Mouse (Mus musculus) leukemia stem cell, adult 10-12 weeks (primary cell): Measurements from ENCODE around the gene Stambp. TPM values are rescaled to one million over a fixed set of nuclear protein-coding genes. Genes with fewer than 3 reads are reported as not detected.

Experiments used
- polyA plus RNA-seq: library from polyadenylated mRNA; stranded (reverse); fragments of >175 nt; gene quantifications from 2 replicates; pipeline ENCODE4 v1.2.3, GENCODE M21; 2012; ENCODE audit warnings: low replicate concordance

Stambp gene
- 0.55 and 2.0 TPM in 2 replicates for polyA plus RNA-seq

GRCm38 (mm10) chr6:83572671-83573070 lies at the start of gene Stambp:
Stambp (minus strand) TSS chr6:83572729.

GRCm38 (mm10) chr6:83536028-83536794 lies 36.3 kb downstream of the Stambp start, which contains the start of gene Actg2:
Actg2 (minus strand) TSS chr6:83536265.

GRCm38 (mm10) chr6:83506258-83507167 lies 66.0 kb downstream of the Stambp start, which contains the start of gene Dguok:
Dguok (minus strand) TSS chr6:83506969.

Other genes starting within 250 kb of the Stambp start
- 19.7 and 68.0 TPM in 2 replicates for gene Mthfd2, start 246.8 kb downstream of the Stambp start, polyA plus RNA-seq
- gene Mob1a, start 246.7 kb downstream of the Stambp start, polyA plus RNA-seq, result 120 and 147 TPM in 2 replicates
- 44.1 and 110 TPM in 2 replicates for gene Bola3, start 223.6 kb downstream of the Stambp start, polyA plus RNA-seq
- gene Tet3, start 113.6 kb downstream of the Stambp start, polyA plus RNA-seq, result 22.8 and 89.4 TPM in 2 replicates
- 6.0 and 15.2 TPM in 2 replicates for gene Dguok, start 65.8 kb downstream of the Stambp start, polyA plus RNA-seq
- gene Actg2, start 36.5 kb downstream of the Stambp start, polyA plus RNA-seq, result not detected in 2 replicates
- not detected in 2 replicates for gene Clec4f, start 83.5 kb upstream of the Stambp start, polyA plus RNA-seq
- gene Cd207, start 105.1 kb upstream of the Stambp start, polyA plus RNA-seq, result 0.15 and 0.23 TPM in 2 replicates
- 0.19 and 0.24 TPM in 2 replicates for gene Vax2, start 138.5 kb upstream of the Stambp start, polyA plus RNA-seq
- not detected in 2 replicates for gene Atp6v1b1, start 170.3 kb upstream of the Stambp start, polyA plus RNA-seq
- gene Ankrd53, start 189.9 kb upstream of the Stambp start, polyA plus RNA-seq, result not detected in 2 replicates
- gene Tex261, start 203.1 kb upstream of the Stambp start, polyA plus RNA-seq, result 44.1 and 49.6 TPM in 2 replicates
- 2.7 and 2.9 TPM in 2 replicates for gene Nagk, start 222.3 kb upstream of the Stambp start, polyA plus RNA-seq